Mouse (Mus musculus): ENCODE data around the gene 0610030E20Rik.

Gene 0610030E20Rik

DNA sequence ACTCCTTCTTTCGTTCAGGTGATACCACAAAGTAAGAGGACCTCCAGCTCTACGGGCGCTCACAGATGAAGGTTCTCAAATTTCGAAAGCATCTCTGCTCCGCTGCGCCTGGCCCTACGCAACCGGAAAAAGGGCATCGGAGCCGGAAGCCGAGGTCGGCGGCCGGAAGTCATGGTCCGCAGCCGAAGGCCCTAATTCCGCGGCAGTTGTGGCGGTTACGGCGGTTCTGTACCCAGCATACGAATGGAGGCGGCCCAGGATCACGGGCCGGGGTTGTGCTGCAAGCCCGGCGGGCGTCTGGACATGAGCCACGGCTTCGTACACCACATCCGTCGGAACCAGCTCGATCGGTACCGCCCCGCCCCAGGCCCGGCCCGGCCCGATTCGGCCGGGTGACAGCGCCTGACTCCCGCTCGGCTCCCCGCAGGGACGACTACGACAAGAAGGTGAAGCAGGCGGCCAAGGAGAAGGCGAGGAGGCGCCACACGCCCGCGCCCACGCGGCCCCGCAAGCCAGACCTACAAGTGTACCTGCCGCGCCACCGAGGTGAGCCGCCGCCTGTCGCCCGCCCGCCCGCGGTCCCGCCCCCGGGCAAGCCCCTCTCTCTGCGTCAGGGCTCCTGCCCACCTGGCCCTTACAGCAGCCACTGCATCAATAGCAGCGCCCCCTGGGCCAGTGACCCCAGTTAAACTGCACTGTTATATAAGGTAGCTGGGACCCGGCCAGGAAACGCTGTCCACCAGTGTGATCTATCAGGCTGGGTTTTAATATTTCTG lies at the start of gene 0610030E20Rik:
TSS of gene 0610030E20Rik (plus strand) at position 152 of the 776 bp plus-strand sequence.
- DNase-seq (ENCODE audit: low read depth) = peak; percentile 87

DNA sequence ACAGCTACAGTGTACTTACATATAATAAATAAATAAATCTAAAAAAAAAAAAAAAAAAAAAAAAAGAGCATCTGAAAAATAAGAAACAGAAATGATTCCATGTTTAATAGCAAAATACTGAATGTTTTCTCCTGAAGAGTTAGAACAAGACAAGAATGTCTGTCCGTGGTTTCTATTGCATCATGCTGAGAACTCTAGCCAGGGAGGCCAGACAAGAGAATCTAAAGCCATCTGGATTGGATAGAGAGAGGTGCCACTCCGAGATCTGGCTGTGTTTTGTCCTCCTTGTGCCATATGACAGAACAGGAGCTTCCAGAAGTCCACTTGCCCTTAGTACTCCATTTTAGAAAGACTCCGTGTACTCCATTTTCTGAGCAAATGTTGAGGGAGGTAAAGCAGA lies 49.3 kb upstream of the 0610030E20Rik start:
- DNase-seq (ENCODE audit: low read depth) = no peak

DNA sequence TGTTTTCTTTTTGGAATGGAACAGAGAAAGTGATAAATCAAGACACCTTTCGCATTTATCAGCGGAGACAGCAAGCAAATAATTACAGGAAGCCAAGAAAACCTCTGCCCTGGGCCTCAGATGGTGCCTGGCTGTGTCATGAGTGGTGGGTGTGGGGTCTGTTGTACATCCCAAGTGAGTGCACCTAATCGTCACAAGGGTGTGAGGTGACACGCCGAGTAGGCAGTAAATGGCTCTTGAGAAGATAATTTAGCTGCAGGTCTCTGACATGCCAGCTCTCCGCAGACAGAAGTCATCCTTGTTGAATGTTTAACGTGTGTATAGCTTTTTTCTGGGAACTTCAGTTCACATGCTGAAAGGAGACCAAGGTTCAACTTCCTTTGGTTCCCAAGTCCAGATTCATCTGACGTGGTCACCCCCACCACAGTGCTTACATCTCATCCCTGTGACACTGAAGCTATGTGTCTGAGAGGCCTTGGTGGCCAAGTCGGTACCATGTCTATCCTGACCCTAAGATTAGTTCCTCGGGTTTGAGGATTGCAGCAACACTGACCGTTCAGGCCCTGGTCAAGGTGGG lies 44.7 kb upstream of the 0610030E20Rik start:
- DNase-seq (ENCODE audit: low read depth) = no peak

DNA sequence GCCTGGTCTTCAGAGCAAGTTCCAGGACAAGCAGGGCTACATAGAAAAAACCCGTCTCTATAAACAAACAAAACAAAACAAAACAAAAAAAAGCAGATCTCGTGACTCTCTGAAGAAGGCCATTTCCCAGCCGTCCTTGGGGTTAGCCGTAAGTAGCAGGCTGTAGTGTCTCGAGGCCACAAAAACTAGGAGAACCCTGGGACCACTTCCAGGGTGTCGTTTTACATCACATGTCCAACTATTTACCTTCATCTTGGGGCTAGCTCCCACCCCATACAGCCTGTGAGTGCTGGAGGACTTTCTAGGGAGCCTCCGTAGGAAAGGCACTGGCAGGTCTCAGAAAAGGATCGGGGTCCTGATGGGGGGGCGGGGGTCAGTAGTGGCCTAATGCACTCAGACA lies 43.6 kb upstream of the 0610030E20Rik start:
- no peak for DNase-seq (ENCODE audit: low read depth)

DNA sequence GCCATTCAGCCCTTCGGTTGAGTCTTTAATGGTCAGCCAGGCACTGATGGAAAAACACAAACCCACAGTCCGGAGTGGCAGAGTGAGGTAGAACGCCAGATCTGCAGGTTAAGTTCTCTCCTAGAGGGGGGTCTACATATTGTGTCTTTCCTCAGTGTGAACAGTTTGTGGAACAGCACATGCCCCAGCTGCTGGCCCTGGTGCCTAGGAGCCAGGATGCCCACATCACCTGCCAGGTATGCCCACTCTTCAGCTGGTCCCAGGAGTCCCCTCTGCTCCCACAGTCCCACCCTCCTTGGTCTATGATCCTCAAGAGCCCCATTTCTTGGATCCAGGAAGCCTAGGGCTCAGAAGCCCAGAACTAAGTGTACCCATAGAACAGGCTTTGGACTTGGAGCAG lies 34.9 kb upstream of the 0610030E20Rik start:
- DNase-seq (ENCODE audit: low read depth) = no peak

DNA sequence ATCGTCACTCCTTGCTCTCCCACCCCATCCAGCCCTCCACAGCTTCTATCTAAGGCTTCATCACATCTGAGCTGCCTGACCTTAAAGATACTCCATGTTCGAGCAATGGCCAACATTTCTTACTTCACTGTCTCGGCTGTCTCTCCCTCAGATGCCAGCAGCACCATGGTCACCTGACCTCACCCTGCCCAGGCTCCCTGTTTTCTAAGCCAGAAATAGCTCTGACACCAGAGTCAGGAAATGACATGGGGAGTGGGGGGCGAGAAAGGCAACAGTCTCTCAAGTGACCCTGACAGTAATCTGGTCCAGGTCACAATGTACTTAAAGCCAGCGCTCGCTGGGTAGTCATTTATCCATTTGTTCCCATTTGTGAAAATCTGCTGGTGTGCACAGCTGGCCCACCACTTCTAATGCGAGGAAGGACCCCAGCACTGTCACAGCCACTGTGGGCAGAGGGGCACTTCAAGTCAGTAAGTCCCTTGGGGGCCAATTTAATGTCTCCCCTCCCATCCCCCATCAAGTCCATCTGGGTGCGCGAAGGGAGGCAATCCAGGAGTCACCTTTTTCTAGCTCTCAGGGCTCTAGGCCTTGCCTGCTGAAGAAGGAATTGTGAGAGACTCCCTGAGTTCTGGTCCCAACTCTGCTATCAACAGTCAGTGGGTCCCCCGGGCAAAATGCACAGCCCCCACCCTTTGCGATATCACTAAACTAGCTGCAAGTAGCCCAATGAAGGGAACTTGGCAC lies 33.8 kb upstream of the 0610030E20Rik start:
- DNase-seq (ENCODE audit: low read depth) = no peak

DNA sequence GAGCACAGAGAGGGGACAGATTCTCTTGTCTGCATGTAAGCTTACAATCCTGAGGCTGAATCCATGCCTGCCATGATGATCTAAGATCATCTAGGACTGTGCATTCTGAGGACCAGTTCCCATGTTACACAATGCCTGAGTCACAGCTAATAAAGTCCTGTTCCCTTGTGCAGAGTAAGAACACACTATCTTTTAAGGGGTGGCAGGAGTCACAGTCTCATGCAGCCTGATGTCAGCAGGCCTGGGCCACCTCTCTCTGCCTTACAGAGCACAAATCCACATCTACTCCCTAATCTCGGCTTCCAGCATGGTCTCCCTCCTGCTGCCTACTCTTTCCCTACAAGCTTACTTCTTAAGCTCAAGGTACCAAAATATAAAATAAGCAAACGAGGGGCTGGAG lies 31.7 kb upstream of the 0610030E20Rik start:
- no peak for DNase-seq (ENCODE audit: low read depth)

DNA sequence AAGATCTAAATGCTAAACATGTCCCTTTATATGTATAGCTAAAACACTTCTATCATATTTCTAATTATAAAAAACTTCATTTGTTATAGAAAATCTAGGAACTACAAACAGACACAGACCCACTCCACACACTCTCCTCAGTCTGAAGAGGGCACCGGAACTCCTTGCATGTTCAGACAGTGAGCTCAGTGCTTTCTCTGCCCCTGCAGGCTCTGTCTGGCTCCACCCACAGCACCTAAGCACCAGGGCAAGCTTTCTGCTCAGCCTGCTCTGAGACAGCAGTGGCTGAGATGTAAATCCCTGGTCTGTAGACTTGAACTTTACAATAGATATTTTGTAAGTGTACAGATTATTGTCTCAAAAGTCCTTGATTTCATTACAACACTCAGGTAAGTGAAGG lies 31.1 kb upstream of the 0610030E20Rik start:
- no peak for DNase-seq (ENCODE audit: low read depth)

DNA sequence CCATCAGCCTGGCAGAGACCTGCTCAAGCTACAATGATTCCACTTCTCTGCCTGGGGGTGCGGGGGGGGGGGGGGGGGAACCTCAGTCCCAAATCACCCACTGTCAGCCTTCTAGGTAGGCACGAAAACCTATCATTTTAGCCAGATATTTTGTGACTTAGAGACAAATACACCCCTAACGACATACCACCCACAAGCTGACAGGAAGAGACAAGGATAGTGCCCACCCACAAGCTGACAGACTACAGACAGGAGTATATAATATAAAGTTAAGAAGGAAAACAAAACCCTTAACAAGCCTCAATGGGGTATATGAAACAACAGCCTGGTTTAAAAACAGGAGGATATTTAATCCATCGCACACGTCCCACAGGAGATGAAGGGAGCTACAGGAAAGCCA lies 28.7 kb upstream of the 0610030E20Rik start:
- DNase-seq (ENCODE audit: low read depth) = no peak

DNA sequence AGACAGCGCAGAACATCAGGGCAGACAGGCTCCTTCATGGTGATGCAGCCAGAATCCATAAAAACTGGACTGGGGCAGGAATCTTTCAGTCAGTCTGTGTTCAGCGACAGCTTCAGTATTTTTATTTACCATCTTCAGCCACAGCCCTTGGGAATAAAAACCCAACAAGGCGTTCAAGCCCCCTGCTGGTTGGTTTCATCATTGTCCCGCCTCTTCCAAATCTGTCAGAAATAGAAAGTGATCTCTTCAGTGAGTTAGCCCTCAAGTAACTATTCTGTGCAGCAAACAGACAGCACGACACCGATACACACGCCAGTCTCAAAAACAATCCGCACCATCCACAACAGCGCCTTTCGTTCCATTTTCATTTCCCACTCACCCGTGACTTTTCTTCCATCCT lies 28.1 kb upstream of the 0610030E20Rik start:
- peak; percentile 56 for DNase-seq (ENCODE audit: low read depth)

DNA sequence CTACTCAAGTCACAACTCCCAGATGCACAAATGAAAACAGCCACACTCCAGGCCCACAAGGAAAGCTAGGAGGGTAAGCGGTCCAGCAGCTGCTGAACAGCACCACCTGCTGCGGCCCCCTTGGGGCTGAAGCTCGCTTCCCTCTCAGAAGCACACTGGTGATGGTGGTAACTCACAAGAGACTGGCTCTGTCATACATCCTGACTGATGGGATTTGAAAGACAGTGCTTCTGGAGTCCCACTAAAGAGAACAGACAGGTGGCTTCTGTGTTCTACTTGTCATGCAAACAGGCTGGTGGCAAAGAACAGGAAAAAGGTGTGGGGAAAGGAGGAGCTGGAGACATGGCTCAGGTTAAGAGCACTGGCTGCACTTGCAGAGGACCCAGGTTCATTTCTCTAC lies 24.2 kb upstream of the 0610030E20Rik start:
- no peak for DNase-seq (ENCODE audit: low read depth)

DNA sequence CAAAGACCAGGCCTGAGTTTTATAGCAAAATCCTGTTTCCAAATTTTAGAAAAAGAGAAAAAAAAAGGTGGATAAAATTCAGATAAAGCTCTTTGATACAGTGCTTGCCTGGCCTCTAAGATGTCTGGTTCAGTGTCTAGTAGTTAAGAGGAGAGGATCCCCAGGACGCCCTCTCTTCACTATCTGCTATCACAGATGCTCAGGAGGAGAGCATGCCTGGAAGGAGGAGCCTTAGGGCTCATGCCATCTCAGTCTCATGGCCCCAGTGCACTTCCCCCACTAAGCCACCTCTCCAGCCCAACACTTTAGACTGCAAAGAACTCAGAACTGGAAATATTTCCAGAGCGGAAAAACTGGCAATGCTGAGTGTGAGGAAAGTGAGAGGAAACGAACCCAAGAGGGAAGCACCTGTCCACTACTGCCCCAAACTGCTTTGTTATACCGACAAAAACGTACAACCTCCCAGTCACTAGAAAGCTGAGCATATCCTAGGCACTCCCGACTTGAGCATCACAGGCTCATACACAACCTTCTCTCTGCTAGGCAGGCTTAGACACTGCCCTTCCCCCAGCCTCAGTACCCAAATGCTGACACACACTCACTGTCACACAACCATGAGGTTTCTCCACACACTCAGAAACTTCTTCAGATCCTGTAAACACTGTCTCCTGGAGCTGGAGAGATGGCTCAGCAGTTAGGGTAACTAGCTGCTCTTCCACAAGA lies 23.2 kb upstream of the 0610030E20Rik start:
- no peak for DNase-seq (ENCODE audit: low read depth)

DNA sequence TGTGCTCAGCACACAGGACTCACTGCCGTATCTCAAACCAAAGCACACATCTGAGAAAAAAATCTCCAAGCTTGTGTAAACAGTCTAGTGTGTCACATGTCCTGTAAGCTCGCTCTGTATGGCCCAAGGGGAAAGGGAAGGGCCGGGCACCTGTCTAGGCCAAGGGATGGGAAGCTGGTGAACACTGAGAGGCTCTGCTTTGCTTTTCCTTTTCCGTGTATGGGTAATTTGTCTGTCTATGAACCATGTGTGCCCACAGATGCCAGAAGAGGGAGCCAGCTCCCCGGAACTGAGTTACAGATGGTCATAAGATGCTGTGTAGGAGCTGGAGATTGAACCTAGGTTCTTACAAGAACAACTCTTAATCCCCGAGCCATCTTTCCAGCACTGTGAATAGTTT lies 20.8 kb upstream of the 0610030E20Rik start:
- peak; percentile 58 for DNase-seq (ENCODE audit: low read depth)

DNA sequence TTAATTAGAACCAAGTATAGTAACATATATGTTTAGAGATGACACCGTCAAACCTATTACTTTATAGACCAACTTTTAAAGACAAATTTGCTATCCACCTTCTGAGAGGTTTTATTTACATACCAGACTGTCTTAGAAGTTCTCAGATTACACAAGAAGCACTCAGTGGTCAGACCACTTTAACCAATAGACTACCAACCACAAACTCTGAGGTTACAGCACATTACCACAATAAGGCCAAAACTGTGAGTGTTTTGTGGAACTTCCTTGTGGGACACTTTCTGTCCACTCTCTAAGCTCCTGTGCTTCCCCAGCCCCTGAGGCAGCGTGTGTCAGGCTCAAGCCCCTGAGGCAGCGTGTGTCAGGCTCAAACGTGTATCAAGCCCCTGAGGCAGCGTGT lies 18.1 kb upstream of the 0610030E20Rik start:
- no peak for DNase-seq (ENCODE audit: low read depth)

DNA sequence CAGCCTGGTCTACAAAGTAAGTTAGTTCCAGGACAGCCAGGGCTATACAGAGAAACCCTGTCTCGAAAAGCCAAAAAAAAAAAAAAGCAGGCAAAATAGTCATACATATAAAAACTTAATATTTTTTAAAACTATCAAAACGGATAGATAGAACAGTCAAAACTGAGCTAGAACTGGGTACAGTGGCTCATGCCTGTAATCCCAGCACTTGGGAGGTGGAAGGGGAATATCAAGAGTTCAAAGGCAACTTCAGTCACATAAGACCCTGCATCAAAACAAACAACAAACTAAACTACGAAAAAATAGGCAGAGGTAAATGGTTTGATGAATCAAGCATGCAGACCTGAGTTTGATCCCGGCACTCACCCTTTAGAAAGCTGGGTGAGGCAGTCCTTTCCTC lies 17.0 kb upstream of the 0610030E20Rik start:
- DNase-seq (ENCODE audit: low read depth) = no peak

DNA sequence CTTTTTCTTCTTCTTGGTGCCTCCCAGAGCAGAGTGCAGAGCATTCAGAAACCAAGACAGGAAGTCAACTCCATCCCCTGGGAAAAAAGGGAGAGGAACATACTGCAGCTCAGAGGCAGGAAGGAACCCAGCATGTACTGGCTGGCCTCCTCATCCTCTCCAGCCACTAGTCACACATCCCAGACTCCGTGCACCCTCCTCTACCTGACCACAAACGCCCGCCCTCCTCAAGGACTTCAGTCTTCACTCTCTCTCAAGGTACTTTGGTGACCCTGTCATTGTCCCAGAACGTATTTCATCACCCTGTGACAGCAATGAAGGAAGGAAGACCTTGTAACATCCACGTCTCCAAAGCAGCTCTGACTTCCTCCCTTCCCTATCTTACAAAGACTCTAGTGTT lies 14.0 kb upstream of the 0610030E20Rik start:
- no peak for DNase-seq (ENCODE audit: low read depth)

DNA sequence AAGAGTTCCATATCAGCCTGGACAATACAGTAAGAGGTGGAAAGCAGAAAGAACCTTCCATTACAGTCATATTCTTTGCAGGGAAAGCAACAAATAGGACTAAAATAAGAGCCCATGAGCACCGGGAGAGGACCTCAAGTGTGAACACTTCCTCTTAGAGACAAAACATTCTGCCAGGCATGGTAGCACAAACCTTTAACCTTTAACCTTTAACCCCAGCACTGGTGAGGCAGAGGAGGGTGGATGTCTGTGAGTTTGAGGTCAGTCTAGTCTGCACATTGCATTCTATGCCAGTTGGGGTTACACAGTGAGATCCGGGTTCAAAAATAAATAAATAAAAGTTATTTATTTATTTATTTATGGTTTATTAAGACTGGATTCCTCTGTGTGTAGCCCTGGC lies 6.6 kb upstream of the 0610030E20Rik start:
- no peak for DNase-seq (ENCODE audit: low read depth)

DNA sequence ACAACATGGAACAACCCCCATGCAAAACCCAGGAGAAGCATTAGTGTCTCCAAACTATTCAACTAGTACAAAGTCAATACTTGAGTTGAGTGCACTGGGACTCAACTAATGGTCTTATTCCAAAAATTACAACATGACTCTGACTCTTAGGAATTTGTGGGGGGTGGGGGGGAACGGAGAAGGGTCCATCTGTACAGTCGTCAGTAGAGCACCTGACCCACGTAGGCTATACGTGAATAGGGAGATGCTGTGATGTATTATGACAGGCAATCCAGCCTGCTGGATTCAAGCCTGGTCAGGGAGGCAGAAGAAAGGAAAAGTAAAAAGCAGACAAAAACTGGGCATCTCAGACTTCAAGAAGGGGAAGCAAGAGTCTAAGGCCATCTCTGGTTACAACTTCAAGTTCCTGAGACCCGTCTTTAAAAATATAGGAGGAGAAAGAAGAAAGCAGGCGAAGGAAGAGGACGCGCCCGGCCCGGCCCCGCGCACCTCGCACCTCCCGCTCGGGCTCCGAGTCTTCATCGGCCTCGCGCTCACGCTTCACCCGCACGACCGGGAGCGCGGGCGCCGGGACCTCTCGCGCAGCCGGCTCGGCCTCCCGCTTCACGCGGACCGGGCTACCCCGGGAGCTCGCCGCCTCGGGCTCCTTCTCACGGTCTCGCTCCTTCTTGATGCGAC lies 2.6 kb upstream of the 0610030E20Rik start:
- DNase-seq (ENCODE audit: low read depth) = no peak

DNA sequence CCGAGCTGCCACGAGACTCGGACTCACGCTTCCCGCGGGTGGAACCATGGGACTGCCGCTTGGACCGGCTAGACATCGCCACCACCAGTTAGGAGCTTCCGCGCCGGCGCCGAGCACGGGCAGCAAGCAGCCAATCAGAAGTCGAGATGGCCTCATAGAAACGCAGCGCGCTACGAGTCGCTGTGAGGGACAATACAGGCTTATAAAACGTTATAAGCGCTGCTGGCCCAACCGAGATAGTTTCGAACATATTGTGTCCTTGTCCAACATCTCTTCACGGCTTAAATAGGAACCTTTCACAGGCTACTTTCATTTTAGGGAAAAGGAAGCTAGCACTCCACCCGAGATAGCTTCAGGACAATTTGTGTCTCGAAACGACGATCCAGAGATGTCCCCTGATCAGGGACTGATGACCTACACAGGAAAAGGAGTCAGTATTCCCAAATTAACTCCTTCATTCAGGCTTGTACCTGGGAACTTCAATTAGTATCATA lies 2.0 kb upstream of the 0610030E20Rik start, which contains the start of gene Usp39:
TSS of gene Usp39 (minus strand) at position 111 of the 494 bp plus-strand sequence.
- peak; percentile 96 for DNase-seq (ENCODE audit: low read depth)

DNA sequence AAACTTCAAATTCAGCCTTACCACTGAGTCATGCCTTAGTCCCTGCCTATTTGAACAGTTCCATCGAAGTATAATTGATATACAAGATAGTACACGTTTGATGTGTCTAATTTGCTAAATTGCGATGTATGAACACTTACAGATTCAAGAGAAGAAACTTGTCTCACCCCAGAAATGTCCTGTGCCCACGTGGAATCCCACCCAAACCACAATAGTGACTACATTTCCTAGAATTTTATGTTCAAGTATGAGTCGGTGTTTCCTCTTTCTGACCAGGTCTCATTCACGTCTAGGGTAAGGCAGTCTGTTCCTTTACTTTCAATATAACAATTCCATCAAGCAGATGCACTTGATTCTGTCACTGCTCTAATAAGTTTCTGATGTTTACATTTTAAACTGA lies 1.5 kb upstream of the 0610030E20Rik start:
- DNase-seq (ENCODE audit: low read depth) = no peak

DNA sequence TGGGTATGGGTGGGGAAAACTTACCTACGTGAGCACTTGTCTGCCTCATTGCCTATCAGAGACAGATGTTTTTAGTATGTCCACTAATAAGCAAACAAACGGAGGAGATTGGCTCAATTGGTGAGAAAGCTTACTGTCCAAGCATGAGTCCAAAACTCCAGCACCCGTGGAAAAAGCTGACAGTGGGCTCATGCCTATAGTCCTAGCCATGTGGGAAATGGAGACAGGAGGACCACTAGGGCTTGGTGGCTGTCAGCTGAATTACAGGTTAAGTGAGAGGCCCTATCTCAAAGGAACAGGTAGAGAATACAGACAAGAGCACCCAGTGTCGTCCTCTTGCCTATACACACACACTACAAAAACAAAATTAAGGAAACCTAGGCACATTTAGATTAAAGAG lies 856 bp upstream of the 0610030E20Rik start:
- DNase-seq (ENCODE audit: low read depth) = peak; percentile 56

DNA sequence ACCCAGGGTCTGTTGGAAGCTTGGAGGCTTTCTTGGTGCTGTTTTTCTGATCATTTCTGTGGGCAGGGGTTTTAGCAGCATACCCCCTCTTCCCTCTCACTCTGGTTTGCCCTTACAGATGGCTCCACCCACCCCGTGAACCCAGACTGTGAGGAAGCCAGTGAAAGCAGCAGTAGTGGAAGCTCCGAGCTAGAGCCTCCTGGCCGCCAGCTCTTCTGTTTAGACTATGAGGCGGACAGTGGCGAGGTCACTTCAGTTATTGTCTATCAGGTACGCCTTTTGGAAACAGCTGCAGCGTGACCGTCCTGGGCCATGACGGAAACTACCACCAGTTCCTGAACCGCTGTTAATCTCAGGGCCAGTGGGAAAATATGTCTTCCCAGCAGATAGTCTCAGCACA lies 1.3 kb downstream of the 0610030E20Rik start:
- no peak for DNase-seq (ENCODE audit: low read depth)

Data from induced T-regulatory cell, adult 2 months (primary cell).